Mouse (Mus musculus): ENCODE measurements around the gene Ccdc91. TPM values are rescaled to one million over a fixed set of nuclear protein-coding genes. Genes with fewer than 3 reads are reported as not detected.

The Ccdc91 gene
- total RNA-seq, 1 experiment from 2014 or later = 11.2 TPM

- ATAC-seq (ENCODE audit: extremely low read depth, insufficient number of reproducible peaks, low FRiP score, poor library complexity, severe bottlenecking) = no peak
Measured at GRCm38 (mm10) chr6:147559316-147559715, 83.7 kb downstream of the Ccdc91 start.

GRCm38 (mm10) chr6:147560436-147560835, 84.8 kb downstream of the Ccdc91 start:
- no peak for ATAC-seq (ENCODE audit: extremely low read depth, insufficient number of reproducible peaks, low FRiP score, poor library complexity, severe bottlenecking)

- ATAC-seq (ENCODE audit: extremely low read depth, insufficient number of reproducible peaks, low FRiP score, poor library complexity, severe bottlenecking) = no peak
Measured at GRCm38 (mm10) chr6:147569246-147569645, 93.6 kb downstream of the Ccdc91 start.

GRCm38 (mm10) chr6:147573137-147573536, 97.5 kb downstream of the Ccdc91 start:
- ATAC-seq (ENCODE audit: extremely low read depth, insufficient number of reproducible peaks, low FRiP score, poor library complexity, severe bottlenecking) = no peak

GRCm38 (mm10) chr6:147574454-147575182, 99.0 kb downstream of the Ccdc91 start:
- no peak for ATAC-seq (ENCODE audit: extremely low read depth, insufficient number of reproducible peaks, low FRiP score, poor library complexity, severe bottlenecking)

GRCm38 (mm10) chr6:147575183-147575784, 99.7 kb downstream of the Ccdc91 start:
- no peak for ATAC-seq (ENCODE audit: extremely low read depth, insufficient number of reproducible peaks, low FRiP score, poor library complexity, severe bottlenecking)

GRCm38 (mm10) chr6:147587675-147588074, 112.0 kb downstream of the Ccdc91 start:
- ATAC-seq (ENCODE audit: extremely low read depth, insufficient number of reproducible peaks, low FRiP score, poor library complexity, severe bottlenecking) = no peak

GRCm38 (mm10) chr6:147606666-147607065, 131.0 kb downstream of the Ccdc91 start:
- ATAC-seq (ENCODE audit: extremely low read depth, insufficient number of reproducible peaks, low FRiP score, poor library complexity, severe bottlenecking) = no peak

GRCm38 (mm10) chr6:147607613-147608012, 132.0 kb downstream of the Ccdc91 start:
- ATAC-seq (ENCODE audit: extremely low read depth, insufficient number of reproducible peaks, low FRiP score, poor library complexity, severe bottlenecking) = no peak

GRCm38 (mm10) chr6:147615306-147615705, 139.7 kb downstream of the Ccdc91 start:
- no peak for ATAC-seq (ENCODE audit: extremely low read depth, insufficient number of reproducible peaks, low FRiP score, poor library complexity, severe bottlenecking)

GRCm38 (mm10) chr6:147623142-147623541, 147.5 kb downstream of the Ccdc91 start:
- no peak for ATAC-seq (ENCODE audit: extremely low read depth, insufficient number of reproducible peaks, low FRiP score, poor library complexity, severe bottlenecking)

GRCm38 (mm10) chr6:147636464-147636863, 160.8 kb downstream of the Ccdc91 start:
- no peak for ATAC-seq (ENCODE audit: extremely low read depth, insufficient number of reproducible peaks, low FRiP score, poor library complexity, severe bottlenecking)

- ATAC-seq (ENCODE audit: extremely low read depth, insufficient number of reproducible peaks, low FRiP score, poor library complexity, severe bottlenecking) = no peak
Measured at GRCm38 (mm10) chr6:147643875-147644274, 168.2 kb downstream of the Ccdc91 start.

GRCm38 (mm10) chr6:147644391-147644790, 168.8 kb downstream of the Ccdc91 start:
- no peak for ATAC-seq (ENCODE audit: extremely low read depth, insufficient number of reproducible peaks, low FRiP score, poor library complexity, severe bottlenecking)

- no peak for ATAC-seq (ENCODE audit: extremely low read depth, insufficient number of reproducible peaks, low FRiP score, poor library complexity, severe bottlenecking)
Measured at GRCm38 (mm10) chr6:147646401-147646968, 170.9 kb downstream of the Ccdc91 start.

- no peak for ATAC-seq (ENCODE audit: extremely low read depth, insufficient number of reproducible peaks, low FRiP score, poor library complexity, severe bottlenecking)
Measured at GRCm38 (mm10) chr6:147658025-147658424, 182.4 kb downstream of the Ccdc91 start.

GRCm38 (mm10) chr6:147660718-147661117, 185.1 kb downstream of the Ccdc91 start:
- ATAC-seq (ENCODE audit: extremely low read depth, insufficient number of reproducible peaks, low FRiP score, poor library complexity, severe bottlenecking) = no peak

- no peak for ATAC-seq (ENCODE audit: extremely low read depth, insufficient number of reproducible peaks, low FRiP score, poor library complexity, severe bottlenecking)
Measured at GRCm38 (mm10) chr6:147661841-147662240, 186.2 kb downstream of the Ccdc91 start.

GRCm38 (mm10) chr6:147662610-147663009, 187.0 kb downstream of the Ccdc91 start:
- ATAC-seq (ENCODE audit: extremely low read depth, insufficient number of reproducible peaks, low FRiP score, poor library complexity, severe bottlenecking) = no peak

GRCm38 (mm10) chr6:147664339-147664738, 188.7 kb downstream of the Ccdc91 start:
- no peak for ATAC-seq (ENCODE audit: extremely low read depth, insufficient number of reproducible peaks, low FRiP score, poor library complexity, severe bottlenecking)
